Mouse (Mus musculus) urinary bladder, adult 18-20 months (tissue): ENCODE results near the gene Cmpk2.
A peak's percentile ranks its signal among the peaks of the same experiment; 100 is the strongest.
"Not testable (repeated sequence)": the region's sequence is repeated elsewhere in the genome, so short reads cannot be mapped to it uniquely, and the experiment has no call there.

Experiments
- DNase-seq, 2 experiments: peaks; one replicate each; pipeline ENCODE4 v3.0.0; 2022; ENCODE audit warnings: low spot score in 2 of 2, mixed read lengths in 2 of 2

Gene Cmpk2

GRCm38 (mm10) chr12:26469098-26470041 is at the start of gene Cmpk2:
TSS of gene Cmpk2 (plus strand) at chr12:26469204.
- DNase-seq: peak; percentile 72 to 92

GRCm38 (mm10) chr12:26424841-26425240 is 44.2 kb upstream of the Cmpk2 start:
- DNase-seq: no peak

GRCm38 (mm10) chr12:26428771-26429170 is 40.2 kb upstream of the Cmpk2 start:
- not testable (repeated sequence) for DNase-seq

GRCm38 (mm10) chr12:26436334-26436733 is 32.7 kb upstream of the Cmpk2 start:
- DNase-seq: no peak

GRCm38 (mm10) chr12:26437950-26438349 is 31.1 kb upstream of the Cmpk2 start:
- no peak for DNase-seq

GRCm38 (mm10) chr12:26439366-26439765 is 29.6 kb upstream of the Cmpk2 start:
- no peak for DNase-seq

GRCm38 (mm10) chr12:26444054-26444453 is 24.9 kb upstream of the Cmpk2 start:
- DNase-seq: peak; percentile 36 to 50

- DNase-seq: no peak
Observed at GRCm38 (mm10) chr12:26444511-26444910, 24.5 kb upstream of the Cmpk2 start.

- DNase-seq: no peak
Observed at GRCm38 (mm10) chr12:26446377-26447045, 22.5 kb upstream of the Cmpk2 start.

- no peak for DNase-seq
Observed at GRCm38 (mm10) chr12:26449483-26449882, 19.5 kb upstream of the Cmpk2 start.

GRCm38 (mm10) chr12:26451150-26451549 is 17.9 kb upstream of the Cmpk2 start:
- DNase-seq: no peak

GRCm38 (mm10) chr12:26452951-26453350 is 16.1 kb upstream of the Cmpk2 start:
- no peak for DNase-seq

- no peak for DNase-seq
Observed at GRCm38 (mm10) chr12:26454682-26455081, 14.3 kb upstream of the Cmpk2 start.

- DNase-seq: peak; percentile 26 to 33
Observed at GRCm38 (mm10) chr12:26456028-26456698, 12.8 kb upstream of the Cmpk2 start, which contains the start of gene Rsad2. TSS of gene Rsad2 (minus strand) at chr12:26456452.

GRCm38 (mm10) chr12:26460091-26460490 is 8.9 kb upstream of the Cmpk2 start:
- no peak for DNase-seq

GRCm38 (mm10) chr12:26465600-26465999 is 3.4 kb upstream of the Cmpk2 start:
- DNase-seq: no peak

- DNase-seq: no peak
Observed at GRCm38 (mm10) chr12:26470042-26470409, 1.0 kb downstream of the Cmpk2 start.

- DNase-seq: no peak
Observed at GRCm38 (mm10) chr12:26471376-26471775, 2.4 kb downstream of the Cmpk2 start.

GRCm38 (mm10) chr12:26472770-26473481 is 3.9 kb downstream of the Cmpk2 start:
- DNase-seq: no peak

- DNase-seq: no peak
Observed at GRCm38 (mm10) chr12:26473746-26474145, 4.7 kb downstream of the Cmpk2 start.

- DNase-seq: no peak
Observed at GRCm38 (mm10) chr12:26477198-26477597, 8.2 kb downstream of the Cmpk2 start.
